Mouse (Mus musculus): Measurements from ENCODE around the gene Sys1.

Gene Sys1

GRCm38 (mm10) chr2:164456864-164457300, at the start of gene Sys1:
Gene Sys1 (plus strand): TSS chr2:164456964.
- peak; percentile 14 for DNase-seq

- peak; percentile 79 for DNase-seq
Measured at GRCm38 (mm10) chr2:164407708-164408107, 49.1 kb upstream of the Sys1 start.

DNA sequence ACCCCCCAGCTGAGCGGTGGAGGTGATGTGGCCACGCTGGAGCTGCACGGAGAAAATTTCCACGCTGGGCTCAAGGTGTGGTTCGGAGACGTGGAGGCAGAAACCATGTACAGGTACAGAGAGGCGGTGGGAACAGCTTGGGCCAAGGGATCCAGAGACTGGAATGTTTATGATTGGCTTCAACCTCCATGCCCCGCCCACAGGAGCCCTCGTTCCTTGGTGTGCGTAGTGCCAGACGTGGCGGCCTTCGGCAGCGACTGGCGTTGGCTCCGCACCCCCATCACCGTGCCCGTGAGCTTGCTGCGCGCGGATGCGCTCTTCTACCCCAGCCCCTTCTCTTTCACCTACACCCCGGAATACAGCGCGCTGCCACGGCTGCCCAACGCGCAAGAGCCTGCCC, 42.6 kb upstream of the Sys1 start:
- DNase-seq = no peak

DNA sequence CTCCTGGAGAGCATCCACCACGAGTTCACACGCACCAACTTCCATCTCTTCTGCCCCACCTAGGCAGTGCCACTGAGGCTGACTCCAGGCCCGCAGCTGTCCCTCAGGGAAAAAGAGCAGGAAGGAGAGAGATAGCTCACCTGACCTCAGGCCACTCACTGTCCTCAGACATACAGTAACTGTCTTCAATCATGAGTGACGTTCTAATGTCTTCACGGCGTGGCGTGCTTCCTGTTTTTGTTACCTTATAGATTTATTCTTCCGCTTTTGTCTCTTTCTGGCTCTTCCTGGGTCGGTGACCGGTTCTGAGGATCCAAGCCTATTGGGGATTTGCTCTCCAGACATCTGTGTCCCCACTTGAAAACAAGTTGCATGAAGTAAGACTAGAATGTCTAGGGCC, 42.2 kb upstream of the Sys1 start:
- DNase-seq = no peak

- peak; percentile 61 for DNase-seq
Measured at GRCm38 (mm10) chr2:164417198-164417597, 39.6 kb upstream of the Sys1 start.

- no peak for DNase-seq
Measured at GRCm38 (mm10) chr2:164418308-164418875, 38.4 kb upstream of the Sys1 start.

DNA sequence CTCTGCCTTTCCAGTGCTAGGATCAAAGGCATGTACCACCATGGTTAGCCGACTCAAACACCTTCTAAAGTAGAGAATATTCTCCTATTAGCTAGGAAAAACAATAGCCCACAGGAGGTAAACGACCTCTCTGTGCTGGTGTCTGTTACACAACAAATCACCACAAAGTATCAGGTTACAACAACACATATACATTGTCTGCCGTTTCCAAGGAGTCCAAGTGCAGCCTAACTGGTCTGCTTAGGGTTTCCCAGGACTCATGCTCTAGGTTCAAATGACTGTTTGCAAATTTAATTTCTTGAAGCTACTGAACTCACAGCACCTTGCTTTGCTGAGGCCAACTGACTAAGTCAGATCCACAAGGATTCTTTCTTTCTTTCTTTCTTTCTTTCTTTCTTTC, 37.3 kb upstream of the Sys1 start:
- no peak for DNase-seq

GRCm38 (mm10) chr2:164421306-164421705, 35.5 kb upstream of the Sys1 start:
- DNase-seq = no peak

GRCm38 (mm10) chr2:164421979-164422378, 34.8 kb upstream of the Sys1 start:
- DNase-seq = no peak

GRCm38 (mm10) chr2:164422675-164423393, 33.9 kb upstream of the Sys1 start:
- no peak for DNase-seq

DNA sequence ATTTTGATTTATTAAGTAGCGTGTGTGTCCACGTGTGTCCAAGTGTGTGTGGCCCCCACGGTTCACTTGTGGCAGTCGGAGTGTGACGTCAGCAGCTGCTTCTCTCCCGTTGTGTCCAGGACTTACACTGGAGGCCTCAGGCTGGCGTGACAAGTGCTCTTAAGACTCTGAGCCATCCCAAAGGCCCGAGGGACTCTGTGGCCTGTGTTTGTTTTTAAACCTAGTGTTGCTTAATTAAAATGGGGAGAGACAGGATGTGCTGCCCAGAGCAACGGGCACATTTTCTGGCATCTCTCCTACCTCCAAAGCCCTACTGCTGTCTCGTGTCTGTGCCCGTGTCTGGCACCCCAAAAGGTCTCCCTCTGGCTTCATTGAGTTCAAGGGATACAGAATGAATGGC, 33.3 kb upstream of the Sys1 start:
- DNase-seq = no peak

- DNase-seq = no peak
Measured at GRCm38 (mm10) chr2:164424406-164424805, 32.4 kb upstream of the Sys1 start.

DNA sequence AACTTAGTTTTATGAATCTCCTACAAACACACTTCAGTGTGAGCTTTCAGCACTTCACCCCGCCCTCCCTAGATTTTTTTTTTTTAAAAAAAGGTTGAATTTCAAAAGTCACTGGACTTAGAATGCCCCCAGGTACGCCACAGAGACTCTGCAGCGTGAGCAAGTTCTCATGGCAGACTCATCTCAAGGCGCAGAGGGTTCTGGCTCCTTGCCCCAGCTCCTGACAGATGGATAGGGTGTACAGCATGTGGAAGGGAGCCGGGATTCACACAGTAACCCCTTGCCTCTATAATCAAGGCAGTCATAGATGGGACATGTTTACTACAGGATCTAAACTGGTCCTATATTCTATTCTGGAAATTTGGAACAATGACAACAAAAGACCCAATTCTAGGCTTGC, 31.4 kb upstream of the Sys1 start:
- no peak for DNase-seq

DNA sequence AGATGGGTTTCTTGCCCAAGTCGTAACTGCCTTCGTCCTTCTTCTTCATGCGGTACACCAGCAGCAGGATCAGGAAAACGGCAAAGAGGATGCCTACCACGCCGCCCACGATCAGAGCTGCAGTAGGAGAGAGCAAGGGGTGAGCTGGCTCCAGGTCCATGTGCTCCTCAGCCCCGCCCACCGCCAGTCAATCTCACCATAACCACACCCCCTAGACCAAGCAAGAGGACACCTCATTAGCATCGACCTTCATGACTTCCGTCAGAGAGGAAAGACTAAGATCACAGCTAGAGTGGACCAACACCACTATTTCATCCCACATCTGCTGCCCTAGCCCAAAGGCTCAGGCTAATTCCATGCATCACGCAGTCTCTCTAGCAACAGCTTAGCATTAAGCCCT, 30.6 kb upstream of the Sys1 start:
- DNase-seq = no peak

DNA sequence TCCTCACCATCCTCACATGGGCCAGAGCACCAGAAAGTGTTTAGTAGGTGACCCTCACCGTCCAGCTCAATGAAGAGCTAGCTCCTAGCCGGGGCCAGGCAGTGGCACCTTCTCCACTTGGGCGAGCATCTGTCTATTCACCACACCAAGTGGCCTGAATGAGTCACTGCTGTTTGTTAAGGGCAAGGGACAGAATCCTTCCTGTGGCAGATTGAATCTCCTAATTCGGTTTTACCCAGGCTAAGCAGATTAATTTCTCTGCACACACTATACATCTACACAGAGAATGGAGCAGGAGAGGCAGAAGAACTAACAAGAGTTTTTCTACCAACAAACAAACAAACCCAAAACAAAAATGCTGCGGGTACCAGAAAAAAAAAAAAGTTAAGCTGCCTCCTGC, 29.8 kb upstream of the Sys1 start:
- DNase-seq = no peak

DNA sequence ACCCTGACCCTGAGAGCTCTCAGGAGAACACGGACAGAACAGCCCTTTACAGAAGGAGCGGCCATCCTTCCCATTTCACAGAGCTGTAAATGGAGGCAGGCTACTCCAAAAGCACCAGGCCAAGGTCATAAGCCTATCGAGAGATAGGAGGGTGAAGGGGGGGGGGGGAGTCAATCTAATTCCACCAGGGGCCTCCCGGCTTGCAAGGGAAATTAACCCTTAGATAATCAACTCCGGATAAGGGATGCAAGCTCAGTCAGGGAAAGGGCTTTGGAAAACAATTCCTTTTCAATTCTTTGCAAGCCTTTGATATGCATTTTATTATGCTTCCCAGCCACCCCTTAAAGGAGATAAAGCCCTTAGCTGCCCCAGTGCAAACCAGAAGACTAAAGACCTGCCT, 28.3 kb upstream of the Sys1 start:
- no peak for DNase-seq

GRCm38 (mm10) chr2:164429881-164430615, 26.7 kb upstream of the Sys1 start:
- DNase-seq = no peak

DNA sequence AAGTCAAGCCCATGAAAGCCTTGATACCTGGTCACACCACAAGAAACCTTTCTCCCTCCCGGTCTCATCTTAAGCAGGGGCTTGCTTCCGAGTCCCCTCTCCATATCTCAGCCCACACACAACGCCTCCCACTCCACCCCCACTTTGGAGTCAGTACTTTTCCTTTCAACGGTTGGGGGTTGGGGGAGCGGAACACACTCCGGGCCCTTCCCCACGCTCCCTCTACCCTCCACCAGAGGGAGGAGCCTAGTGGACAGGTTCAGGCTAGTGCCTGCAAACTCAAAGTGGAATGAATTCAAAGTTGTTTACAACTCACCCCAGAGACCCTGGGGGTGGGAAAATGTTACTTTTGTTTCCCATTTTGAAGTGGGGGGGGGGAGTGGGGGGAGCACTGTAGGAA, 26.1 kb upstream of the Sys1 start:
- DNase-seq = no peak

DNA sequence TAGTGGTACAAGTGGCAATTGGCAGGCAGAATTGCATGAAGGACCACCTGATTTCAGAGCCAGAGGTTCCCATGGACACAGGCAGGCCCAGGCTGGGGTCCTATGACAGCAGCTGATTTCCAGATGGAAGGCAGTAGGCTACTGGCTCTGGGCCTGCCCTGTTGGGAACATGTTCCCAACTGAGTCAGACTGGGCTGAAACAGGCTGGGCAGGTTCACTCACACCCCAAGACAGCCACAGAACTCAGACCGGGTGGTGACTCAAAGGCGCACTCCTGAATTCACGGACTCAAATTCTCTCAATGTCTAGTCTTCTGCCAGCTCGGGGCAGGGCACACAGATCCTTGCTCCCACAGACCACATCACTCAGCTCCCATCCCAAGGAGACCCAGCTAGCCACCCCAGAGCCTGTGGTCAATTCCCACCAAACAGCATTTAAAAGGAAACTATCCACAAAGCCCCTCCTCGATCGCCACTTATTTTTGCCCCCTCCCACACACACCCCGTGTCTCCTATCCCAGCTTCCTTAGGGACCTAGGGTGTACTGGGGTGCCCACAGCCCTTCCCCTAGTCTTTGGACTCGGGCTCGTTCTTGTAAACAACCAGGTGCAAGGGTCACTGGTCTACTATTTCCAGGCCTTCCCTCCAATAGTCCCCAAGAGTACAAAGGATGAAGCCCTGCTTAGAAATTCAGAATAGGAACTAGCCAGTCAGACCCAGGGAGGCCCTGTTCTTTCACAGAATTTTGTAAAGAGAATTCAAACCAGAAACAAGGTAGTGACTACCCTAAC, 24.9 kb upstream of the Sys1 start:
- no peak for DNase-seq

- DNase-seq = no peak
Measured at GRCm38 (mm10) chr2:164432541-164433191, 24.1 kb upstream of the Sys1 start.

DNA sequence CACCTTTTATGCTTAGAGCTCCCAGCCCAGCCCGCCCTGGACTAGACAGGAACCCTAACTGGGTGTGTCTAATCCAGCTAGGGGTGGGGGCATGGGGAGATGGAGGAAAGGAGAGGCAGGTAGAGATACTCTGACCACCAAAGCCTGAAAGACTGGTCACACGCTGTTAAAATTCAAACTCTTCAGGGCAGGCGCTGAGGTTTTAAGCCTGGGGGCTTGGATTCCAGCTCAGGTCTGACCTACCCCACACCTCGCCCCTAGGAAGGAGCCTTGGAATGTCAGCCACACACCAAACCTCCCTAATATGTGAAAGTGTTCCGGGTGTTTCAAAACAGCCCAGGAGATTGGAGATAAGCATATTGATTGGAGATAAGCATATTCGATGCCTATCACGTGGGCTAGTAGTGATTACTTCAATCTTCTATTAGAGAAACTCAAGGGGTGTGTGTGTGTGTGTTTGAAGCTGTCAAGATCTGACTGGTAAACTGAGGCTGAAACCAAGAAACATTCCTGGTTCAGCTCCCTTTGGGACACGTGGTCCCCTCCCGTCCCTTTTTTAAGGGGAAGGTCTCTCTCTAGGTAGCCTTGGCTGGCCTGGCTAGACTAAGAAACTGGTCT, 23.4 kb upstream of the Sys1 start:
- DNase-seq = no peak

- no peak for DNase-seq
Measured at GRCm38 (mm10) chr2:164434681-164435080, 22.1 kb upstream of the Sys1 start.

Data from right cerebral cortex, postnatal 4 days (tissue).